Mouse (Mus musculus) hindbrain, embryonic 14.5 days (tissue): ENCODE results near the gene Tmem140. TPM values are rescaled to one million over a fixed set of nuclear protein-coding genes. Genes with fewer than 3 reads are reported as not detected.

ENCODE experiments used
- ATAC-seq: fragments of 200-750 bp; cut with Nextera tagmentation; 2 replicates; pipeline ENCODE4 v1.8.0; 2017; ENCODE audit warnings: moderate number of reproducible peaks, mild to moderate bottlenecking, moderate TSS enrichment, moderate library complexity; ENCODE audit not compliant: low FRiP score
- DNase-seq: peaks from one replicate; pipeline ENCODE4 v3.0.0-alpha.2; 2015; ENCODE audit warnings: low spot score
- H3K27ac ChIP-seq: fragments of 300-500 bp; sonication (generic); 2 replicates; pipeline ENCODE4 v1.5.1; 2014; ENCODE audit warnings: mild to moderate bottlenecking, moderate library complexity
- H3K27me3 ChIP-seq: fragments of 300-500 bp; sonication (generic); 2 replicates; pipeline ENCODE4 v1.6.1; 2014; ENCODE audit warnings: mild to moderate bottlenecking, low read length, mixed read lengths; ENCODE audit not compliant: control insufficient read depth, insufficient read depth
- H3K36me3 ChIP-seq: fragments of 300-500 bp; sonication (generic); replicated peaks from 2 replicates; pipeline ENCODE4 v1.6.1; 2014; ENCODE audit not compliant: control insufficient read depth, insufficient read depth
- H3K4me1 ChIP-seq: fragments of 300-500 bp; sonication (generic); replicated peaks from 2 replicates; pipeline ENCODE4 v1.6.1; 2014; ENCODE audit warnings: antibody characterized with exemption, low read length, mixed read lengths; ENCODE audit not compliant: control insufficient read depth, insufficient read depth
- H3K4me2 ChIP-seq: fragments of 300-500 bp; sonication (generic); replicated peaks from 2 replicates; pipeline ENCODE4 v1.6.1; 2014; ENCODE audit warnings: mild to moderate bottlenecking, moderate library complexity
- H3K4me3 ChIP-seq: fragments of 300-500 bp; sonication (generic); replicated peaks from 2 replicates; pipeline ENCODE4 v1.5.1; 2014; ENCODE audit warnings: mild to moderate bottlenecking, low read length
- H3K9ac ChIP-seq: fragments of 300-500 bp; sonication (generic); 2 replicates; pipeline ENCODE4 v1.6.1; 2014
- H3K9me3 ChIP-seq: fragments of 300-500 bp; sonication (generic); 2 replicates; pipeline ENCODE4 v1.6.1; 2016; ENCODE audit warnings: low read length; ENCODE audit not compliant: control insufficient read depth
- WGBS: fragments of 180-500 bp; shearing (Covaris S2); extraction: QIAGEN DNeasy Blood & Tissue Kit; methylation state at CpG from one replicate; pipeline ENCODE4 v1.1.7; 2014; 5-methylcytosine and 5-hydroxymethylcytosine counted together
- polyA plus RNA-seq: library from polyadenylated mRNA; unstranded; fragments of >200 nt; fragmentation: Nextera tagmentation; extraction: Ambion mirVana; gene quantifications from 2 replicates; pipeline ENCODE4 v1.2.1, GENCODE M21; 2014

The Tmem140 gene
- 0.78 and 1.4 TPM in 2 replicates for polyA plus RNA-seq

GRCm38 (mm10) chr6:34862791-34863403 lies at the start of gene Tmem140:
TSS of gene Tmem140 (plus strand) at chr6:34863146.
- no peaks in the 10 kb centered on the region for H3K36me3 ChIP-seq
- ATAC-seq = no peak
- no peak within 1 kb of the TSS for H3K4me2 ChIP-seq
- 70% methylated on average over 11 of the region's 11 CpGs for WGBS
- no peak within 1 kb of the TSS for H3K27ac ChIP-seq
- no peaks in the 10 kb centered on the region for H3K27me3 ChIP-seq
- H3K4me1 ChIP-seq = no peaks in the 10 kb centered on the region
- H3K4me3 ChIP-seq = no peak within 1 kb of the TSS
- no peak within 1 kb of the TSS for H3K9ac ChIP-seq
- DNase-seq = no peak
- no peaks in the 10 kb centered on the region for H3K9me3 ChIP-seq

GRCm38 (mm10) chr6:34824406-34824805 lies 38.5 kb upstream of the Tmem140 start:
- Histone ChIP-seq H3K9me3 (0 out of 2 replicates have a peak, but pooled peaks cover 3% of the 10 kb centered on the region), H3K36me3 (no peaks in the 10 kb centered on the region), H3K27ac (no peak overlapping the region), H3K27me3 (no peaks in the 10 kb centered on the region), H3K9ac (no peak overlapping the region), H3K4me3 (no peak overlapping the region), H3K4me2 (no peak overlapping the region), H3K4me1 (no peaks in the 10 kb centered on the region)
- DNase-seq = no peak
- no peak for ATAC-seq

GRCm38 (mm10) chr6:34832352-34832751 lies 30.6 kb upstream of the Tmem140 start:
- WGBS = 96% methylated on average over 5 of the region's 5 CpGs
- Histone ChIP-seq H3K27me3 (no peaks in the 10 kb centered on the region), H3K36me3 (no peaks in the 10 kb centered on the region), H3K27ac (no peak overlapping the region), H3K9me3 (no peaks in the 10 kb centered on the region), H3K4me3 (no peak overlapping the region), H3K4me2 (no peak overlapping the region), H3K4me1 (no peaks in the 10 kb centered on the region), H3K9ac (no peak overlapping the region)
- DNase-seq (no peak), ATAC-seq (no peak)

- no peak for DNase-seq
Measured at GRCm38 (mm10) chr6:34861546-34862053, 1.3 kb upstream of the Tmem140 start.

GRCm38 (mm10) chr6:34862381-34862780 lies 565 bp upstream of the Tmem140 start:
- Histone ChIP-seq H3K9me3 (no peaks in the 10 kb centered on the region), H3K27me3 (no peaks in the 10 kb centered on the region), H3K9ac (no peak overlapping the region), H3K4me1 (no peaks in the 10 kb centered on the region), H3K36me3 (no peaks in the 10 kb centered on the region), H3K4me2 (no peak overlapping the region), H3K4me3 (no peak overlapping the region), H3K27ac (no peak overlapping the region)
- no peak for DNase-seq
- ATAC-seq = no peak
- WGBS = 95% methylated on average over 6 of the region's 6 CpGs

More at GRCm38 (mm10) chr6:34861546-34862053, 1.3 kb upstream of the Tmem140 start:
- Histone ChIP-seq H3K27me3 (no peaks in the 10 kb centered on the region), H3K9ac (no peak overlapping the region), H3K36me3 (no peaks in the 10 kb centered on the region), H3K9me3 (no peaks in the 10 kb centered on the region), H3K27ac (no peak overlapping the region), H3K4me3 (no peak overlapping the region), H3K4me1 (no peaks in the 10 kb centered on the region), H3K4me2 (no peak overlapping the region)
- ATAC-seq = no peak
- 93% methylated on average over 11 of the region's 11 CpGs for WGBS

GRCm38 (mm10) chr6:34863786-34864514 lies 1.0 kb downstream of the Tmem140 start:
- Histone ChIP-seq H3K9ac (no peak overlapping the region), H3K36me3 (no peaks in the 10 kb centered on the region), H3K9me3 (no peaks in the 10 kb centered on the region), H3K27ac (no peak overlapping the region), H3K27me3 (no peaks in the 10 kb centered on the region), H3K4me3 (no peak overlapping the region), H3K4me1 (no peaks in the 10 kb centered on the region), H3K4me2 (no peak overlapping the region)
- 80% methylated on average over 9 of the region's 9 CpGs for WGBS
- ATAC-seq (no peak), DNase-seq (no peak)

GRCm38 (mm10) chr6:34865213-34865612 lies 2.3 kb downstream of the Tmem140 start:
- Histone ChIP-seq H3K36me3 (no peaks in the 10 kb centered on the region), H3K4me1 (no peaks in the 10 kb centered on the region), H3K9ac (no peak overlapping the region), H3K27me3 (no peaks in the 10 kb centered on the region), H3K4me3 (no peak overlapping the region), H3K9me3 (no peaks in the 10 kb centered on the region), H3K4me2 (no peak overlapping the region), H3K27ac (no peak overlapping the region)
- ATAC-seq = no peak
- whole genome bisulfite sequencing = 79% methylated on average over 5 of the region's 5 CpGs
- DNase-seq = no peak

GRCm38 (mm10) chr6:34865711-34866593 lies 3.0 kb downstream of the Tmem140 start:
- Histone ChIP-seq H3K4me1 (no peaks in the 10 kb centered on the region), H3K9ac (no peak overlapping the region), H3K27ac (no peak overlapping the region), H3K36me3 (no peaks in the 10 kb centered on the region), H3K27me3 (no peaks in the 10 kb centered on the region), H3K4me3 (no peak overlapping the region), H3K4me2 (no peak overlapping the region), H3K9me3 (no peaks in the 10 kb centered on the region)
- DNase-seq (no peak), ATAC-seq (no peak)
- WGBS = 75% methylated on average over 7 of the region's 7 CpGs

GRCm38 (mm10) chr6:34866786-34867185 lies 3.8 kb downstream of the Tmem140 start:
- Histone ChIP-seq H3K27me3 (no peaks in the 10 kb centered on the region), H3K4me1 (no peaks in the 10 kb centered on the region)
- ATAC-seq = no peak

More at GRCm38 (mm10) chr6:34866786-34867185, 3.8 kb downstream of the Tmem140 start:
- Histone ChIP-seq H3K36me3 (no peaks in the 10 kb centered on the region), H3K27ac (no peak overlapping the region), H3K9ac (no peak overlapping the region), H3K4me2 (no peak overlapping the region), H3K4me3 (no peak overlapping the region), H3K9me3 (no peaks in the 10 kb centered on the region)
- DNase-seq = no peak
- WGBS = 32% methylated on average over 8 of the region's 8 CpGs
